Mouse (Mus musculus) CH12.LX (cell line): ENCODE measurements around the gene Olfr1288. TPM values are rescaled to one million over a fixed set of nuclear protein-coding genes. Genes with fewer than 3 reads are reported as not detected.

ENCODE experiments used
- DNase-seq: peaks from one replicate; pipeline ENCODE4 v3.0.0-alpha.2; 2013; ENCODE audit errors: extremely low read depth
- H3K27ac ChIP-seq: 2 replicates; pipeline ENCODE4 v1.5.1; 2012; ENCODE audit warnings: low read depth, mild to moderate bottlenecking, control low read depth, moderate library complexity; ENCODE audit not compliant: insufficient read depth
- H3K27me3 ChIP-seq: replicated peaks from 2 replicates; pipeline ENCODE3; 2012; ENCODE audit warnings: inconsistent platforms
- H3K36me3 ChIP-seq, 2 experiments: replicated peaks in 1 of 2; 2 replicates each; pipeline versions ENCODE3 to v1.6.1; 2012; ENCODE audit warnings: inconsistent platforms in 1 of 2, low read length in 1 of 2, mild to moderate bottlenecking in 1 of 2, mixed read lengths in 1 of 2, moderate library complexity in 1 of 2; ENCODE audit not compliant: control insufficient read depth in 1 of 2, insufficient read depth in 1 of 2
- H3K4me1 ChIP-seq, 2 experiments: 2 replicates each; pipeline ENCODE4 v1.6.1; 2012; ENCODE audit warnings: inconsistent platforms in 1 of 2, moderate library complexity in 1 of 2; ENCODE audit not compliant: insufficient read depth in 2 of 2, control insufficient read depth in 1 of 2
- H3K4me2 ChIP-seq: 2 replicates; pipeline ENCODE4 v1.6.1; 2012; ENCODE audit warnings: low read depth, mild to moderate bottlenecking, control low read depth; ENCODE audit not compliant: poor library complexity, insufficient read depth, severe bottlenecking
- H3K4me3 ChIP-seq, 3 experiments: fragments of 150-350 bp in 1 of 3; sonication (generic) in 1 of 3; replicated peaks in 1 of 3; 2 replicates each; pipeline versions ENCODE3 to v1.5.1; 2011 to 2012; ENCODE audit warnings: low read depth in 2 of 3, low read length in 2 of 3, mild to moderate bottlenecking in 2 of 3, moderate library complexity in 2 of 3, control low read depth in 1 of 3, improper control_type of control experiment in 1 of 3, inconsistent platforms in 1 of 3, mixed read lengths in 1 of 3; ENCODE audit not compliant: poor library complexity in 1 of 3
- H3K79me2 ChIP-seq: replicated peaks from 2 replicates; pipeline ENCODE4 v1.6.1; 2012; ENCODE audit warnings: mild to moderate bottlenecking, moderate library complexity; ENCODE audit not compliant: control insufficient read depth, poor library complexity, insufficient read depth, severe bottlenecking; ENCODE audit errors: extremely low read depth
- H3K9ac ChIP-seq: 2 replicates; pipeline ENCODE4 v1.6.1; 2012; ENCODE audit warnings: low read depth, mild to moderate bottlenecking, control low read depth, moderate library complexity; ENCODE audit not compliant: insufficient read depth
- H3K9me3 ChIP-seq: replicated peaks from 2 replicates; pipeline ENCODE3; 2012; ENCODE audit warnings: low read length, inconsistent platforms, mixed read lengths
- CHD2 ChIP-seq: IDR thresholded peaks from 2 replicates; pipeline ENCODE4 v1.6.1; 2011; ENCODE audit warnings: low read length, improper control_type of control experiment
- CTCF ChIP-seq, 2 experiments: IDR thresholded peaks in 1 of 2; conservative IDR thresholded peaks in 1 of 2; 2 replicates each; pipeline ENCODE4 v1.5.1; 2011 to 2012; ENCODE audit warnings: low read depth in 2 of 2, low read length in 2 of 2, improper control_type of control experiment in 1 of 2, inconsistent platforms in 1 of 2, mild to moderate bottlenecking in 1 of 2, moderate library complexity in 1 of 2
- EP300 ChIP-seq: IDR thresholded peaks from 2 replicates; pipeline ENCODE4 v1.6.1; 2011; ENCODE audit warnings: low read length, improper control_type of control experiment
- HCFC1 ChIP-seq: IDR thresholded peaks from 2 replicates; pipeline ENCODE4 v1.6.1; 2012; ENCODE audit warnings: low read depth, mild to moderate bottlenecking, inconsistent platforms, low read length, improper control_type of control experiment
- KAT2A ChIP-seq: IDR thresholded peaks from 2 replicates; pipeline ENCODE4 v1.6.1; 2012; ENCODE audit warnings: low read length, improper control_type of control experiment, inconsistent platforms; ENCODE audit not compliant: insufficient replicate concordance
- MAX ChIP-seq: IDR thresholded peaks from 2 replicates; pipeline ENCODE4 v1.6.1; 2011; ENCODE audit warnings: low read length, improper control_type of control experiment
- MAZ ChIP-seq: IDR thresholded peaks from 2 replicates; pipeline ENCODE4 v1.6.1; 2012; ENCODE audit warnings: low read depth, mild to moderate bottlenecking, inconsistent platforms, low read length, improper control_type of control experiment, moderate library complexity
- MXI1 ChIP-seq: IDR thresholded peaks from 2 replicates; pipeline ENCODE4 v1.6.1; 2011; ENCODE audit warnings: mild to moderate bottlenecking, low read depth, low read length, improper control_type of control experiment
- MYC ChIP-seq: IDR thresholded peaks from 2 replicates; pipeline ENCODE4 v1.6.1; 2011; ENCODE audit warnings: low read depth, mild to moderate bottlenecking, improper control_type of control experiment, low read length
- PAX5 ChIP-seq: IDR thresholded peaks from 2 replicates; pipeline ENCODE4 v1.6.1; 2012; ENCODE audit warnings: low read length, inconsistent platforms, mixed read lengths
- POLR2A ChIP-seq: IDR thresholded peaks from 2 replicates; pipeline ENCODE4 v1.6.1; 2011; ENCODE audit warnings: low read depth, mild to moderate bottlenecking, improper control_type of control experiment, low read length
- RAD21 ChIP-seq: IDR thresholded peaks from 2 replicates; pipeline ENCODE4 v1.6.1; 2011; ENCODE audit warnings: low read depth, mild to moderate bottlenecking, low read length, improper control_type of control experiment, moderate library complexity
- RCOR1 ChIP-seq: conservative IDR thresholded peaks from 2 replicates; pipeline ENCODE4 v1.6.1; 2012; ENCODE audit warnings: low read depth, mild to moderate bottlenecking, inconsistent platforms, low read length, improper control_type of control experiment
- SIN3A ChIP-seq: IDR thresholded peaks from 2 replicates; pipeline ENCODE4 v1.6.1; 2012; ENCODE audit warnings: low read length, improper control_type of control experiment, inconsistent platforms
- SMC3 ChIP-seq: IDR thresholded peaks from 2 replicates; pipeline ENCODE4 v1.6.1; 2011; ENCODE audit warnings: low read depth, low read length, improper control_type of control experiment
- TCF12 ChIP-seq: IDR thresholded peaks from 2 replicates; pipeline ENCODE4 v1.6.1; 2014; ENCODE audit warnings: low read depth, mild to moderate bottlenecking, inconsistent platforms, low read length, improper control_type of control experiment
- USF2 ChIP-seq: conservative IDR thresholded peaks from 2 replicates; pipeline ENCODE4 v1.6.1; 2011; ENCODE audit warnings: low read depth, low read length, improper control_type of control experiment
- ZC3H11A ChIP-seq: IDR thresholded peaks from 2 replicates; pipeline ENCODE4 v1.6.1; 2012; ENCODE audit warnings: low read depth, mild to moderate bottlenecking, inconsistent platforms, low read length, improper control_type of control experiment
- ZKSCAN1 ChIP-seq: IDR thresholded peaks from 2 replicates; pipeline ENCODE4 v1.6.1; 2012; ENCODE audit warnings: low read depth, inconsistent platforms, low read length, improper control_type of control experiment, borderline replicate concordance
- ZMIZ1 ChIP-seq: IDR thresholded peaks from 2 replicates; pipeline ENCODE4 v1.6.1; 2012; ENCODE audit warnings: low read depth, mild to moderate bottlenecking, inconsistent platforms, low read length, improper control_type of control experiment
- dilution Hi-C: fragments of 300-500 bp; cut with MboI; formaldehyde crosslinking; loops from 2 replicates; pipeline ENCODE4 v1.14.3; 2020; ENCODE audit warnings: low sequenced_read_pairs; ENCODE audit not compliant: extremely low pct_unique_long_range_greater_than_20kb, extremely low pct_ligation_motif_present
- in situ Hi-C: fragments of 300-500 bp; cut with MboI; formaldehyde crosslinking; loops from 3 replicates; pipeline ENCODE4 v1.14.3; 2019; ENCODE audit warnings: low sequenced_read_pairs, low pct_ligation_motif_present, low pct_unique_long_range_greater_than_20kb, mixed read lengths
- polyA plus RNA-seq: library from polyadenylated mRNA; unstranded; fragments of >175 nt; gene quantifications from 2 replicates; pipeline ENCODE4 v1.2.1, GENCODE M21; 2012; ENCODE audit warnings: low read depth; ENCODE audit not compliant: insufficient read length
- total RNA-seq, 2 experiments: library from RNA; depleted of rRNA; stranded (reverse); fragments of 300-350 nt in 1 of 2; fragments of >200 nt in 1 of 2; gene quantifications; 2 replicates each; pipeline ENCODE4 v1.2.3; 2012 to 2014

Olfr1288 gene
- total and polyA plus RNA-seq, 3 experiments = not detected

DNA sequence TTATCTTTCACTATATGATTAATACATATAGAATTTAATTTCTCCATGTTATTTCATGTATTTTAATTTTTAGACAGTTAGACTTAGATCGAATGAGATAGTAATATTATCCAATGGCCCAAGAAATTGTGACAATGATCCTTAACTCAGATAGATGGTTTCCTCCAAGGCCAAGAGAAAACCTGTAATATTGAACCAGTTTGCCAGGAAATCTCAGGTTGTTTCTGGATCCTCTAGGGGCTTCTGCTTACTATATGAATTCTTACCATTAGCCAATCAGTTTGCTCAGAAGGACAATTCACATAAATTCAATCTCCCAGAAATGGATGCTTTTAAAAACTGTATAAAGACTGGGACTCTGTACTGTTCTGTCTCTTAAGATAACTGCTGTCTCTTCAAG, 51.0 kb downstream of the Olfr1288 start, which contains the start of gene Olfr1293-ps:
TSS of gene Olfr1293-ps (plus strand) at position 301 of the 400 bp plus-strand sequence.
- Histone ChIP-seq H3K4me1 (no peaks in the 10 kb centered on the region), H3K27ac (no peak within 1 kb of the TSS), H3K27me3 (no peaks in the 10 kb centered on the region), H3K9me3 (peaks cover 10% of the 10 kb centered on the region), H3K79me2 (no peaks in the 10 kb centered on the region), H3K36me3 (no peaks in the 10 kb centered on the region), H3K4me2 (no peak within 1 kb of the TSS), H3K4me3 (no peak within 1 kb of the TSS), H3K9ac (no peak within 1 kb of the TSS)
- in situ Hi-C loops = no loop called here
- no peak for TF ChIP-seq EP300
- TF ChIP-seq POLR2A = no peak
- TF ChIP-seq CHD2 = no peak
- TF ChIP-seq MXI1 = no peak
- TF ChIP-seq ZMIZ1 = no peak
- TF ChIP-seq KAT2A = no peak
- TF ChIP-seq TCF12 = no peak
- no peak for TF ChIP-seq MAZ
- TF ChIP-seq ZKSCAN1 = no peak
- no peak for TF ChIP-seq MYC
- no peak for TF ChIP-seq RAD21
- no peak for TF ChIP-seq HCFC1
- no peak for TF ChIP-seq SMC3
- no peak for TF ChIP-seq MAX
- TF ChIP-seq CTCF (conservative IDR thresholded peaks at IDR 0.05 in 1 of 2, IDR thresholded peaks at IDR 0.05 in 1 of 2; ENCODE audit: low read depth in 2 of 2, low read length in 2 of 2) = no peak
- TF ChIP-seq RCOR1 = no peak
- no peak for TF ChIP-seq PAX5
- no peak for TF ChIP-seq USF2
- no peak for TF ChIP-seq ZC3H11A
- TF ChIP-seq SIN3A = no peak
- dilution Hi-C loops = no loop called here
- no peak for DNase-seq

Other genes with a start within 250 kb of the Olfr1288 start
Only the 20 nearest of the 22 such genes appear.
- not detected in 2 replicates for gene Olfr1276, start 219.6 kb upstream of the Olfr1288 start, total RNA-seq (2012; rRNA removed)
- not detected in 2 replicates for gene Olfr1276, start 219.6 kb upstream of the Olfr1288 start, total RNA-seq (2014; rRNA removed)
- not detected in 2 replicates for gene Olfr1276, start 219.6 kb upstream of the Olfr1288 start, polyA plus RNA-seq
- gene Olfr1277, start 200.0 kb upstream of the Olfr1288 start, total RNA-seq (2012; rRNA removed) = not detected in 2 replicates
- not detected in 2 replicates for gene Olfr1277, start 200.0 kb upstream of the Olfr1288 start, total RNA-seq (2014; rRNA removed)
- gene Olfr1277, start 200.0 kb upstream of the Olfr1288 start, polyA plus RNA-seq = not detected in 2 replicates
- gene Olfr1278, start 184.0 kb upstream of the Olfr1288 start, total RNA-seq (2012; rRNA removed) = not detected in 2 replicates
- gene Olfr1278, start 184.0 kb upstream of the Olfr1288 start, total RNA-seq (2014; rRNA removed) = not detected in 2 replicates
- gene Olfr1278, start 184.0 kb upstream of the Olfr1288 start, polyA plus RNA-seq = not detected in 2 replicates
- gene Olfr1279, start 173.5 kb upstream of the Olfr1288 start, total RNA-seq (2012; rRNA removed) = not detected in 2 replicates
- not detected in 2 replicates for gene Olfr1279, start 173.5 kb upstream of the Olfr1288 start, total RNA-seq (2014; rRNA removed)
- gene Olfr1279, start 173.5 kb upstream of the Olfr1288 start, polyA plus RNA-seq = not detected in 2 replicates
- gene Olfr1280, start 160.1 kb upstream of the Olfr1288 start, total RNA-seq (2012; rRNA removed) = not detected in 2 replicates
- gene Olfr1280, start 160.1 kb upstream of the Olfr1288 start, total RNA-seq (2014; rRNA removed) = not detected in 2 replicates
- not detected in 2 replicates for gene Olfr1280, start 160.1 kb upstream of the Olfr1288 start, polyA plus RNA-seq
- gene Olfr1281, start 147.6 kb upstream of the Olfr1288 start, total RNA-seq (2012; rRNA removed) = not detected in 2 replicates
- not detected in 2 replicates for gene Olfr1281, start 147.6 kb upstream of the Olfr1288 start, total RNA-seq (2014; rRNA removed)
- gene Olfr1281, start 147.6 kb upstream of the Olfr1288 start, polyA plus RNA-seq = not detected in 2 replicates
- gene Olfr1282, start 138.0 kb upstream of the Olfr1288 start, total RNA-seq (2012; rRNA removed) = not detected in 2 replicates
- gene Olfr1282, start 138.0 kb upstream of the Olfr1288 start, total RNA-seq (2014; rRNA removed) = not detected in 2 replicates
- gene Olfr1282, start 138.0 kb upstream of the Olfr1288 start, polyA plus RNA-seq = not detected in 2 replicates
- gene Olfr1283, start 107.3 kb upstream of the Olfr1288 start, total RNA-seq (2012; rRNA removed) = not detected in 2 replicates
- gene Olfr1283, start 107.3 kb upstream of the Olfr1288 start, total RNA-seq (2014; rRNA removed) = not detected in 2 replicates
- not detected in 2 replicates for gene Olfr1283, start 107.3 kb upstream of the Olfr1288 start, polyA plus RNA-seq
- gene Olfr1284, start 98.6 kb upstream of the Olfr1288 start, total RNA-seq (2012; rRNA removed) = not detected in 2 replicates
- gene Olfr1284, start 98.6 kb upstream of the Olfr1288 start, total RNA-seq (2014; rRNA removed) = not detected in 2 replicates
- not detected in 2 replicates for gene Olfr1284, start 98.6 kb upstream of the Olfr1288 start, polyA plus RNA-seq
- not detected in 2 replicates for gene Olfr1286, start 51.0 kb upstream of the Olfr1288 start, total RNA-seq (2012; rRNA removed)
- not detected in 2 replicates for gene Olfr1286, start 51.0 kb upstream of the Olfr1288 start, total RNA-seq (2014; rRNA removed)
- not detected in 2 replicates for gene Olfr1286, start 51.0 kb upstream of the Olfr1288 start, polyA plus RNA-seq
- not detected in 2 replicates for gene Olfr1287, start 25.0 kb upstream of the Olfr1288 start, total RNA-seq (2012; rRNA removed)
- not detected in 2 replicates for gene Olfr1287, start 25.0 kb upstream of the Olfr1288 start, total RNA-seq (2014; rRNA removed)
- not detected in 2 replicates for gene Olfr1287, start 25.0 kb upstream of the Olfr1288 start, polyA plus RNA-seq
- gene Olfr1289, start 6.7 kb downstream of the Olfr1288 start, total RNA-seq (2012; rRNA removed) = not detected in 2 replicates
- gene Olfr1289, start 6.7 kb downstream of the Olfr1288 start, total RNA-seq (2014; rRNA removed) = not detected in 2 replicates
- not detected in 2 replicates for gene Olfr1289, start 6.7 kb downstream of the Olfr1288 start, polyA plus RNA-seq
- gene Olfr1290, start 19.7 kb downstream of the Olfr1288 start, total RNA-seq (2012; rRNA removed) = not detected in 2 replicates
- not detected in 2 replicates for gene Olfr1290, start 19.7 kb downstream of the Olfr1288 start, total RNA-seq (2014; rRNA removed)
- not detected in 2 replicates for gene Olfr1290, start 19.7 kb downstream of the Olfr1288 start, polyA plus RNA-seq
- gene Olfr1291-ps1, start 23.1 kb downstream of the Olfr1288 start, total RNA-seq (2012; rRNA removed) = not detected in 2 replicates
- gene Olfr1291-ps1, start 23.1 kb downstream of the Olfr1288 start, total RNA-seq (2014; rRNA removed) = not detected in 2 replicates
- not detected in 2 replicates for gene Olfr1291-ps1, start 23.1 kb downstream of the Olfr1288 start, polyA plus RNA-seq
- not detected in 2 replicates for gene Olfr1293-ps, start 51.1 kb downstream of the Olfr1288 start, total RNA-seq (2012; rRNA removed)
- gene Olfr1293-ps, start 51.1 kb downstream of the Olfr1288 start, total RNA-seq (2014; rRNA removed) = not detected in 2 replicates
- 0.10 TPM in 1 of 2 replicates, not detected in the other for gene Olfr1293-ps, start 51.1 kb downstream of the Olfr1288 start, polyA plus RNA-seq
- not detected in 2 replicates for gene Olfr1294, start 66.2 kb downstream of the Olfr1288 start, total RNA-seq (2012; rRNA removed)
- not detected in 2 replicates for gene Olfr1294, start 66.2 kb downstream of the Olfr1288 start, total RNA-seq (2014; rRNA removed)
- not detected in 2 replicates for gene Olfr1294, start 66.2 kb downstream of the Olfr1288 start, polyA plus RNA-seq
- not detected in 2 replicates for gene Olfr1295, start 95.6 kb downstream of the Olfr1288 start, total RNA-seq (2012; rRNA removed)
- gene Olfr1295, start 95.6 kb downstream of the Olfr1288 start, total RNA-seq (2014; rRNA removed) = not detected in 2 replicates
- not detected in 2 replicates for gene Olfr1295, start 95.6 kb downstream of the Olfr1288 start, polyA plus RNA-seq
- not detected in 2 replicates for gene Olfr1297, start 152.4 kb downstream of the Olfr1288 start, total RNA-seq (2012; rRNA removed)
- gene Olfr1297, start 152.4 kb downstream of the Olfr1288 start, total RNA-seq (2014; rRNA removed) = not detected in 2 replicates
- gene Olfr1297, start 152.4 kb downstream of the Olfr1288 start, polyA plus RNA-seq = not detected in 2 replicates
- not detected in 2 replicates for gene Olfr1298, start 175.1 kb downstream of the Olfr1288 start, total RNA-seq (2012; rRNA removed)
- not detected in 2 replicates for gene Olfr1298, start 175.1 kb downstream of the Olfr1288 start, total RNA-seq (2014; rRNA removed)
- gene Olfr1298, start 175.1 kb downstream of the Olfr1288 start, polyA plus RNA-seq = not detected in 2 replicates
- gene Olfr1299, start 187.3 kb downstream of the Olfr1288 start, total RNA-seq (2012; rRNA removed) = not detected in 2 replicates
- gene Olfr1299, start 187.3 kb downstream of the Olfr1288 start, total RNA-seq (2014; rRNA removed) = not detected in 2 replicates
- gene Olfr1299, start 187.3 kb downstream of the Olfr1288 start, polyA plus RNA-seq = not detected in 2 replicates